Mouse (Mus musculus): ENCODE measurements around the gene Slc22a20. TPM values are rescaled to one million over a fixed set of nuclear protein-coding genes. Genes with fewer than 3 reads are reported as not detected.
A peak's percentile ranks its signal among the peaks of the same experiment; 100 is the strongest.

The Slc22a20 gene
- polyA plus RNA-seq, 1 experiment from 2014 or later = not detected

GRCm38 (mm10) chr19:5998180-5998579 is 12.2 kb upstream of the Slc22a20 start:
- 83% methylated on average over 3 of the region's 3 CpGs for WGBS
- Histone ChIP-seq H3K4me3 (ENCODE audit: low read depth, low read length) (no peak overlapping the region), H3K4me1 (replicated peaks; ENCODE audit: control insufficient read depth, insufficient read depth, low read length) (no peaks in the 10 kb centered on the region), H3K4me2 (no peak overlapping the region), H3K9ac (ENCODE audit: low read depth, low read length) (no peak overlapping the region), H3K36me3 (ENCODE audit: control insufficient read depth, insufficient read depth, low read length) (peaks cover 2% of the 10 kb centered on the region), H3K9me3 (ENCODE audit: control insufficient read depth, low read length) (no peaks in the 10 kb centered on the region), H3K27me3 (replicated peaks; ENCODE audit: control insufficient read depth, insufficient read depth, low read length) (no peaks in the 10 kb centered on the region), H3K27ac (ENCODE audit: low read depth, low read length) (no peak overlapping the region)
- no peak for ATAC-seq (replicated peaks; ENCODE audit: low FRiP score)
- no peak for DNase-seq (ENCODE audit: low spot score)

GRCm38 (mm10) chr19:5994711-5995110 is 8.8 kb upstream of the Slc22a20 start:
- no peaks in the 10 kb centered on the region for H3K9me3 ChIP-seq (ENCODE audit: control insufficient read depth, low read length)
- no peak for DNase-seq (ENCODE audit: low spot score)
- ATAC-seq (replicated peaks; ENCODE audit: low FRiP score) = no peak
- no peak overlapping the region for H3K4me3 ChIP-seq (ENCODE audit: low read depth, low read length)
- no peak overlapping the region for H3K27ac ChIP-seq (ENCODE audit: low read depth, low read length)
- no peaks in the 10 kb centered on the region for H3K4me1 ChIP-seq (replicated peaks; ENCODE audit: control insufficient read depth, insufficient read depth, low read length)
- 87% methylated on average over 14 of the region's 14 CpGs for WGBS
- peaks cover 7% of the 10 kb centered on the region for H3K36me3 ChIP-seq (ENCODE audit: control insufficient read depth, insufficient read depth, low read length)
- H3K27me3 ChIP-seq (replicated peaks; ENCODE audit: control insufficient read depth, insufficient read depth, low read length) = no peaks in the 10 kb centered on the region
- no peak overlapping the region for H3K9ac ChIP-seq (ENCODE audit: low read depth, low read length)
- no peak overlapping the region for H3K4me2 ChIP-seq

GRCm38 (mm10) chr19:5992012-5992411 is 6.1 kb upstream of the Slc22a20 start:
- 69% methylated on average over 7 of the region's 7 CpGs for WGBS
- DNase-seq (ENCODE audit: low spot score) (no peak), ATAC-seq (replicated peaks; ENCODE audit: low FRiP score) (no peak)
- Histone ChIP-seq H3K36me3 (ENCODE audit: control insufficient read depth, insufficient read depth, low read length) (peaks cover 7% of the 10 kb centered on the region), H3K4me1 (replicated peaks; ENCODE audit: control insufficient read depth, insufficient read depth, low read length) (peaks cover 12% of the 10 kb centered on the region), H3K9ac (ENCODE audit: low read depth, low read length) (no peak overlapping the region), H3K27ac (ENCODE audit: low read depth, low read length) (no peak overlapping the region), H3K4me3 (ENCODE audit: low read depth, low read length) (no peak overlapping the region), H3K9me3 (ENCODE audit: control insufficient read depth, low read length) (no peaks in the 10 kb centered on the region), H3K27me3 (replicated peaks; ENCODE audit: control insufficient read depth, insufficient read depth, low read length) (no peaks in the 10 kb centered on the region), H3K4me2 (no peak overlapping the region)

GRCm38 (mm10) chr19:5991467-5991866 is 5.5 kb upstream of the Slc22a20 start:
- Histone ChIP-seq H3K4me2 (no peak overlapping the region), H3K9me3 (ENCODE audit: control insufficient read depth, low read length) (no peaks in the 10 kb centered on the region), H3K4me3 (ENCODE audit: low read depth, low read length) (no peak overlapping the region), H3K4me1 (replicated peaks; ENCODE audit: control insufficient read depth, insufficient read depth, low read length) (peaks cover 12% of the 10 kb centered on the region), H3K27ac (ENCODE audit: low read depth, low read length) (no peak overlapping the region), H3K27me3 (replicated peaks; ENCODE audit: control insufficient read depth, insufficient read depth, low read length) (no peaks in the 10 kb centered on the region), H3K36me3 (ENCODE audit: control insufficient read depth, insufficient read depth, low read length) (peaks cover 7% of the 10 kb centered on the region), H3K9ac (ENCODE audit: low read depth, low read length) (no peak overlapping the region)
- 83% methylated on average over 7 of the region's 7 CpGs for WGBS
- ATAC-seq (replicated peaks; ENCODE audit: low FRiP score) = no peak
- DNase-seq (ENCODE audit: low spot score) = no peak

- no peak overlapping the region for H3K27ac ChIP-seq (ENCODE audit: low read depth, low read length)
- 85% methylated on average over 1 of the region's 1 CpGs for WGBS
- no peak overlapping the region for H3K4me2 ChIP-seq
- H3K9ac ChIP-seq (ENCODE audit: low read depth, low read length) = no peak overlapping the region
- no peaks in the 10 kb centered on the region for H3K27me3 ChIP-seq (replicated peaks; ENCODE audit: control insufficient read depth, insufficient read depth, low read length)
- peaks cover 12% of the 10 kb centered on the region for H3K4me1 ChIP-seq (replicated peaks; ENCODE audit: control insufficient read depth, insufficient read depth, low read length)
- H3K9me3 ChIP-seq (ENCODE audit: control insufficient read depth, low read length) = no peaks in the 10 kb centered on the region
- DNase-seq (ENCODE audit: low spot score) (no peak), ATAC-seq (replicated peaks; ENCODE audit: low FRiP score) (no peak)
- peaks cover 7% of the 10 kb centered on the region for H3K36me3 ChIP-seq (ENCODE audit: control insufficient read depth, insufficient read depth, low read length)
- no peak overlapping the region for H3K4me3 ChIP-seq (ENCODE audit: low read depth, low read length)
Observed at GRCm38 (mm10) chr19:5990921-5991320, 5.0 kb upstream of the Slc22a20 start.

DNA sequence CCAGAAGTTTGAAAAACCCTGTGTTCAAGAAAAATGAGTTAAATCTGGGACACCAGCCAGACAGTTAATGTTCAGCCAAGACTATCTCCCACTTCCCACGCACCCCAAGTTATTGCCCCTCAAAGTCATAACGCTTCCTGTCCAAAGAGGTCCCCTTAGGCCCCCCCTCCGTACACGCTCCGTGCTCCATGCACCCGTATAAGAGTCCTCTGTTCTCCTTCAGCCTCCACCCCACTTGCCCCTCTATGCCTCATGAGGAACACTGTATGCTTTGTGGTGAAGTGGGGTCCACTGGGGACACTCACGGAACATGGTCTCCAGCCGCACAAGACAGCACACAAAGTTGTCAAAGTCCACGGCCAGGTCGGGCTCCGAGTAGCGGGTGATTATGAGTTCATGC is 4.1 kb upstream of the Slc22a20 start:
- H3K27me3 ChIP-seq (replicated peaks; ENCODE audit: control insufficient read depth, insufficient read depth, low read length) = no peaks in the 10 kb centered on the region
- no peak overlapping the region for H3K4me3 ChIP-seq (ENCODE audit: low read depth, low read length)
- H3K9me3 ChIP-seq (ENCODE audit: control insufficient read depth, low read length) = no peaks in the 10 kb centered on the region
- DNase-seq (ENCODE audit: low spot score) = no peak
- no peak overlapping the region for H3K4me2 ChIP-seq
- H3K27ac ChIP-seq (ENCODE audit: low read depth, low read length) = no peak overlapping the region
- peaks cover 7% of the 10 kb centered on the region for H3K36me3 ChIP-seq (ENCODE audit: control insufficient read depth, insufficient read depth, low read length)
- H3K4me1 ChIP-seq (replicated peaks; ENCODE audit: control insufficient read depth, insufficient read depth, low read length) = peaks cover 12% of the 10 kb centered on the region
- WGBS = 89% methylated on average over 12 of the region's 12 CpGs
- ATAC-seq (replicated peaks; ENCODE audit: low FRiP score) = no peak
- no peak overlapping the region for H3K9ac ChIP-seq (ENCODE audit: low read depth, low read length)

DNA sequence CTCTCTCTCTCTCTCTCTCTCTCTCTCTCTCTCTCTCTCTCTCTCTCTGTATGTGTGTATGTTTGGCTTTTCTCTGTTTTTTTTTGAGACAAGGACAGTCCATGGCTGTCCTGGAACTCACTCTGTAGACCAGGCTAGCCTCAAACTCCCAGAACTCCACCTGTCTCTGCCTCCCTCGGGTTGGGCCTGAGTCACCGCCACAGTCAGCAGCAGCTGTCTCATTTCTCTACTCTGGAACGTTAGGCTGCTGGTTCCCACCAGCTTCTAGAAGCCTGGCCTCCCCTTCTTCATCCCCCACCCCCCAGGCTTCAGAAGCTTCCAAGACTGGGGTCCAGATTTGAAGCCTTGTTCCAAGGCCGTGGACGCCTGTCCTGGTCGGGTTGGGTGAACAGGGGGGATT is 3.6 kb upstream of the Slc22a20 start:
- ATAC-seq (replicated peaks; ENCODE audit: low FRiP score) (no peak), DNase-seq (ENCODE audit: low spot score) (no peak)
- Histone ChIP-seq H3K4me3 (ENCODE audit: low read depth, low read length) (no peak overlapping the region), H3K9ac (ENCODE audit: low read depth, low read length) (no peak overlapping the region), H3K4me1 (replicated peaks; ENCODE audit: control insufficient read depth, insufficient read depth, low read length) (peaks cover 12% of the 10 kb centered on the region), H3K9me3 (ENCODE audit: control insufficient read depth, low read length) (no peaks in the 10 kb centered on the region), H3K36me3 (ENCODE audit: control insufficient read depth, insufficient read depth, low read length) (peaks cover 7% of the 10 kb centered on the region), H3K4me2 (peak overlapping the region; percentile 47; the same call in 1 of the 2 replicates), H3K27me3 (replicated peaks; ENCODE audit: control insufficient read depth, insufficient read depth, low read length) (no peaks in the 10 kb centered on the region), H3K27ac (ENCODE audit: low read depth, low read length) (no peak overlapping the region)
- WGBS = 62% methylated on average over 6 of the region's 6 CpGs

DNA sequence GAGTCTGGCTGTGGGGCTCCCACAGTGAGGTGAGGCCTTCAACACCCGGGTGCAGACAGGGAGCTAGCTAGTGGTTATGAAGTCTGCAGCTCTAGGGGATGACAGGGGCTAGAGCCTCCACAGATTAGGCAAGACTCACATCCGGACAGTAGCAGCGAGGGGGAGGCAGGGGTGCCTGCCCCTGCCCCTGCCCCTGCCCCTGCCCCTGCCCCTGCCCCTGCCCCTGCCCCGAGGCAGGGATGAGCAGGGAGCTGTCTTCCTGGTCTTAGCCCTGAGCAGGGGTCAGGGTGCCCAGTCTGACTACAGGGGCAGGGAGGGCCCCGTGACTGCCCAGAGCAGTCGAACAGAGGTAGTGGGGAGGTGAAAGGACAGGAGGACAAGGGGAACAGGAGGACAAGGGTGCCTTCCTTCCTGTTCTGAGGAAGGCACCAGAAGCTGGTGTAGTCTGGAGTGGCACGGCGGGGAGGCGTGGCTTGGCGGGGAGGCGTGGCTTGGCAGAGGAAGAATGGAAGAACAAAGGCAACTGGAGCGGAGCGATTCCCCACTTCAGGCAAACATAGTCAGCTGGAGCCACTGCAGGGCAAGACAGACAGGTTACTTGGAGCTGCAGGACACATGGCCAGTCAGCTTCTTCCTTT is 3.0 kb upstream of the Slc22a20 start:
- WGBS = 10% methylated on average over 13 of the region's 13 CpGs
- H3K4me3 ChIP-seq (ENCODE audit: low read depth, low read length) = no peak overlapping the region
- peak overlapping the region; percentile 22; the same call in 1 of the 2 replicates for H3K9ac ChIP-seq (ENCODE audit: low read depth, low read length)

More for the DNA sequence above, 3.0 kb upstream of the Slc22a20 start:
- peak; percentile 71 for DNase-seq (ENCODE audit: low spot score)
- H3K27ac ChIP-seq (ENCODE audit: low read depth, low read length) = peak overlapping the region; percentile 36
- H3K4me1 ChIP-seq (replicated peaks; ENCODE audit: control insufficient read depth, insufficient read depth, low read length) = peaks cover 12% of the 10 kb centered on the region
- H3K36me3 ChIP-seq (ENCODE audit: control insufficient read depth, insufficient read depth, low read length) = peaks cover 5% of the 10 kb centered on the region; the same call in 1 of the 2 replicates
- no peaks in the 10 kb centered on the region for H3K9me3 ChIP-seq (ENCODE audit: control insufficient read depth, low read length)
- H3K4me2 ChIP-seq = peak overlapping the region; percentile 47
- ATAC-seq (replicated peaks; ENCODE audit: low FRiP score) = peak; percentile 64
- no peaks in the 10 kb centered on the region for H3K27me3 ChIP-seq (replicated peaks; ENCODE audit: control insufficient read depth, insufficient read depth, low read length)
